ENCODE assay signal across 10 mouse cellular contexts in genomic region chr11:109671136-109672020, GRCm38 (mm10). TPM values are rescaled to one million over a fixed set of nuclear protein-coding genes. Genes with fewer than 3 reads are reported as not detected.
DNase-seq lines count a peak whose midpoint lies in the region; ATAC-seq lines count a peak whose summit lies in the region.
"Had no signal": no experiment of that assay in that cellular context is flagged by ENCODE, and none has a peak within 500 bp of the region (broad histone marks: within the 10 kb centered on the region; RNA-seq: fewer than 3 reads in every experiment).

No protein-coding gene starts in this region.

- ATAC-seq in lung, embryonic 16.5 days (ENCODE audit: low read depth) = peak; percentile 49
- ATAC-seq in neural tube, embryonic 15.5 days (ENCODE audit: low FRiP score) = no peak

- no peaks in the 10 kb centered on the region for H3K9me3 ChIP-seq in lung, embryonic 16.5 days (ENCODE audit: control insufficient read depth, low read length)
- no peaks in the 10 kb centered on the region for H3K9me3 ChIP-seq in neural tube, embryonic 15.5 days (replicated peaks)
- H3K9me3 ChIP-seq: G1E had no signal

- no peak overlapping the region for H3K4me2 ChIP-seq in lung, embryonic 16.5 days (ENCODE audit: low read depth, low read length)
- H3K4me2 ChIP-seq in neural tube, embryonic 15.5 days = no peak overlapping the region

- H3K4me3 ChIP-seq in lung, embryonic 16.5 days (ENCODE audit: low read length) = no peak overlapping the region
- no peak overlapping the region for H3K4me3 ChIP-seq in neural tube, embryonic 15.5 days (replicated peaks)

- H3K27ac ChIP-seq in lung, embryonic 16.5 days (ENCODE audit: low read length) = peak overlapping the region; percentile 85
- H3K27ac ChIP-seq in neural tube, embryonic 15.5 days (replicated peaks) = peak overlapping the region; percentile 18; the same call in 1 of the 2 replicates
- H3K27ac ChIP-seq: liver, embryonic 14.5 days had no signal

- peaks cover 11% of the 10 kb centered on the region for H3K4me1 ChIP-seq in lung, embryonic 16.5 days (replicated peaks; ENCODE audit: control insufficient read depth, insufficient read depth, low read length)
- peaks cover 4% of the 10 kb centered on the region; the same call in 1 of the 2 replicates for H3K4me1 ChIP-seq in neural tube, embryonic 15.5 days

- no peaks in the 10 kb centered on the region for H3K27me3 ChIP-seq in lung, embryonic 16.5 days (ENCODE audit: control insufficient read depth, insufficient read depth, low read depth, low read length)
- H3K27me3 ChIP-seq in neural tube, embryonic 15.5 days (replicated peaks) = no peaks in the 10 kb centered on the region

- H3K9ac ChIP-seq in lung, embryonic 16.5 days (ENCODE audit: low read length) = no peak overlapping the region
- no peak overlapping the region for H3K9ac ChIP-seq in neural tube, embryonic 15.5 days (replicated peaks)
- H3K9ac ChIP-seq: liver, embryonic 14.5 days had no signal

- intact Hi-C loops in heart, postnatal 14 days (cut with DNase I) = loop anchor here (2.0 to 10.0 kb wide), 2 partner anchors 49 to 603 kb away; no protein-coding TSS in a partner anchor

- WGBS in lung, embryonic 16.5 days = 53% methylated on average over 6 of the region's 6 CpGs
- 80% methylated on average over 6 of the region's 6 CpGs for WGBS in neural tube, embryonic 15.5 days

- H3K36me3 ChIP-seq in lung, embryonic 16.5 days (ENCODE audit: control insufficient read depth, insufficient read depth, low read length) = peaks cover 27% of the 10 kb centered on the region
- peaks cover 36% of the 10 kb centered on the region for H3K36me3 ChIP-seq in neural tube, embryonic 15.5 days

- DNase-seq in heart, adult 9 months (ENCODE audit: low spot score in 2 of 2) = peak; percentile 38 to 49
- DNase-seq in heart, postnatal 14 days = no peak
- DNase-seq in lung, postnatal 14 days = no peak
- DNase-seq in ZHBTc4 (ENCODE audit: low read depth, low spot score) = peak; percentile 78
- no peak for DNase-seq in ovary, postnatal 36 days (ENCODE audit: low spot score)
- no peak for DNase-seq in T-cell, adult 2 months (ENCODE audit: low spot score)

RNA-seq across cellular contexts. Expression of gene Prkar1a, which starts 22.2 kb away (rescaled TPM):
- 100 to 1,000 TPM; 365 to 412 TPM for total RNA-seq in heart, postnatal 14 days (2021)
- polyA plus RNA-seq in lung, embryonic 16.5 days (2015; fragmentation: Nextera tagmentation; extraction: Ambion mirVana) = 393 and 407 TPM in 2 replicates
- 451 and 458 TPM in 2 replicates for polyA plus RNA-seq in neural tube, embryonic 15.5 days (2015; fragmentation: Nextera tagmentation; extraction: Ambion mirVana)

RNA-seq across cellular contexts. Expression of gene Fam20a, which starts 50.7 kb away (rescaled TPM):
- total RNA-seq in heart, postnatal 14 days (2021) = 1 to 10 TPM; 5.5 to 5.7 TPM
- polyA plus RNA-seq in lung, embryonic 16.5 days (2015; fragmentation: Nextera tagmentation; extraction: Ambion mirVana) = 3.3 and 3.4 TPM in 2 replicates
- polyA plus RNA-seq in neural tube, embryonic 15.5 days (2015; fragmentation: Nextera tagmentation; extraction: Ambion mirVana) = 6.6 and 8.0 TPM in 2 replicates
- polyA plus RNA-seq: G1E had no signal

RNA-seq across cellular contexts. Expression of gene Wipi1, which starts 59.6 kb away (rescaled TPM):
- total RNA-seq in heart, postnatal 14 days (2021) = 100 to 1,000 TPM in 1 of 2 experiments, 10 to 100 TPM in 1; 98.4 to 101 TPM
- 44.2 and 46.4 TPM in 2 replicates for polyA plus RNA-seq in lung, embryonic 16.5 days (2015; fragmentation: Nextera tagmentation; extraction: Ambion mirVana)
- 16.7 and 22.5 TPM in 2 replicates for polyA plus RNA-seq in neural tube, embryonic 15.5 days (2015; fragmentation: Nextera tagmentation; extraction: Ambion mirVana)

Comparison
In these comparisons a context has a peak if more than half of its experiments do, and no peak if none do; other contexts are left out.
1. DNase-seq: peak in heart, adult 9 months (2 of 2) and ZHBTc4 (single experiment); none in heart, postnatal 14 days (0 of 2), lung, postnatal 14 days (single experiment), ovary, postnatal 36 days (single experiment) and T-cell, adult 2 months (single experiment).